Mouse (Mus musculus): ENCODE measurements around the gene Parp3.
A peak's percentile ranks its signal among the peaks of the same experiment; 100 is the strongest.
"Not testable (repeated sequence)": the region's sequence is repeated elsewhere in the genome, so short reads cannot be mapped to it uniquely, and the experiment has no call there.

Gene Parp3

DNA sequence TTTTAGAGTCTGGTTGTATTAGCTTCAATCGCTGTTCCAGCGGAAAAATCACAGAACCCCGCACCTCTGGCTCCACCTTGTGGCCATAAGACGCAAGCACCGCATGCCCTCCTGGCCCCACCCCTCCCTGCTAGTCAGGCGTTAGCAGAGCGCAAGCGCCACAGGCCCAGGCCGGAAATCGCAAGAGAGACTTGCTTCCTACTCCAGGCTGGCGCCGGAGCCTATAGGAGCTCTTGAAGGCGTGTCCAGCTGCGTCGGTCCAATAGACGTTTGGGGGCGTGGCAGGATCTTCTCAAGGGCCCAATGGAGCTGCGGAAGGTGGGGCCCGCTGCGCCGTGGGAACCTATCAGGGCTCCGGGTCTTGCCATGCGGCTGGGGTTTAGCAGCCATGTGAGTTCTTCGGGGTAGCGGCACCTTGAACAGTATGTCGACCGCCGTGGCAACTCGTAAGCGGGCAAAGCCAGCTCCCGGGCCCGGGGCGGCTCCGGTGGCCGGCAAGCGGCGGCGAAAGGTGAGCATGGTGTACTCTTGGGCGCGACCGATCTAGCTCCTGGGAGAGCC, at the start of gene Parp3:
Gene Parp3, minus strand, starts transcription at position 26 of the 561 bp plus-strand sequence.
- DNase-seq (ENCODE audit: low spot score), result peak; percentile 99

- DNase-seq (ENCODE audit: low spot score), result no peak
Measured at GRCm38 (mm10) chr9:106519909-106520308, 43.2 kb upstream of the Parp3 start.

- DNase-seq (ENCODE audit: low spot score), result no peak
Measured at GRCm38 (mm10) chr9:106519433-106519832, 42.7 kb upstream of the Parp3 start.

DNA sequence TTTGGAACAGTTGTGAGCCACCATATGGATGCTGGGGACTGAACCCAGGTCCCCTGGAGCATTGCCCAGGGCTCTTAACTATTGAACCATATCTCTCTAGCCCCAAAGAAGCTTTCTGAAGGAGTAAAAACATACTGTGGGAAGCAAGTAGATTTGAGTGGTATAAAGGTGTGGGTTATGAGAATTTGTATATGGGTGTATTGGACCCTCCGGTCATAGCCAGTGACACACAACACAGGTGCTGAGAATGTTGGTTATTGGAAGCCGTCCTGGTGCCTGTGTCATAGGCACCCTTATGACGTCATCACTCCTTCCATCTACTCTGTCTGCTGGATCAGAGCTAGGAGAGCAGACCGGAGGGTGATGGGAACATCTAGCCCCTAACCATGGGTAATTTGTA, 37.5 kb upstream of the Parp3 start, which contains the start of gene Iqcf5:
Gene Iqcf5, plus strand, starts transcription at position 301 of the 400 bp plus-strand sequence.
- no peak for DNase-seq (ENCODE audit: low spot score)

DNA sequence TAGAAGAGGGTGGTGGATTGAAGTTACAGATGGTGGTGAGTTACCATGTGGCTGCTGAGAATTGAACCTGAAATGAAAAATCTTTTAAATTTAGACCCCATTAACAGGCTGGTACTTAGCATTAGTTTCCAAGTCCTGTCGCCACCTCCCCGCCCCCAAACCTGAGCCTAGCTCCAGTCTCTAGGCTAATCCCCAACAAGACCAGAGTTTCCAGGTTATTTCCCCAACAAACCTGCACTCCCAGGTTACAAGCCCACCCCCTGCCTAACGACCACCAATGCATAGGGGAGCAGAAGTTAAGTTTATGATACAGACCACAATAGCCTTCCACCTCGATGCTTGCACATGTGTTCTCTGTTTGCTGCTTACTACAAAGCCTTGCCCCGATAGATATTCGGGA, 36.8 kb upstream of the Parp3 start:
- no peak for DNase-seq (ENCODE audit: low spot score)

DNA sequence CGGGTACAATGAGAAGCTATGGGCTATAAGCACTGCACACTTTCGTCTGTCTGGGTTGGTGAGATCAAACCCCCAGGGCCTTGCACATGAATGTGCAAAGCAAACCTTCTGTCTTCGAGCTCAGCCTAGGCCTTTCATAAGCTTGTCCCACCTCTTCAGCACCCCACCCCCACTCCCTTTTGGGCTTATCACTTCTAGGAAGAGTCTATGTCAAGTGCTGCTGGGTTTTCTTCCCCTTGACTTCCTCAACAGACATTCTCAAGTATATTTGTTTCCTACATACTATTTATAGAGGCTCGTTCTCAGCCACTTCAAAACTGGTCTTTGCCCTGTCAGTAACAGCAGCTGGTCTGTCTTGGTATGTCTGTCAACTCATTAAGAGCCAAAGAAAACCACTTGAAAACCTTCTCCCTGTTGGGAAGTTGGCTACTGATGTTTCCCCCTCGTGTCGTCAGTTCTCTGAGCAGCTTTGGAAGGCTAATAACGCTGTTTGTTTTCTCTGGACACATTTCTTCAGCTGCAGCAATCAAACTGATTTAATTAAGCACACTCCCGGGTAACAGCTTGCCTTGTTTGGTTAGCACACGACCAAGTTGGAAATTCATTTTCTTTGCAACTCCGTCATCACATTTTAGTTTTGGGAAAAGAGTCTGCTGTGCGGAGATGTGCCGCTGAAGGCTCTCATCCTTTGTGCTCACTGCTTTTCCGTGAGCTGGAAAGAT, 36.1 kb upstream of the Parp3 start:
- DNase-seq (ENCODE audit: low spot score), result no peak

DNA sequence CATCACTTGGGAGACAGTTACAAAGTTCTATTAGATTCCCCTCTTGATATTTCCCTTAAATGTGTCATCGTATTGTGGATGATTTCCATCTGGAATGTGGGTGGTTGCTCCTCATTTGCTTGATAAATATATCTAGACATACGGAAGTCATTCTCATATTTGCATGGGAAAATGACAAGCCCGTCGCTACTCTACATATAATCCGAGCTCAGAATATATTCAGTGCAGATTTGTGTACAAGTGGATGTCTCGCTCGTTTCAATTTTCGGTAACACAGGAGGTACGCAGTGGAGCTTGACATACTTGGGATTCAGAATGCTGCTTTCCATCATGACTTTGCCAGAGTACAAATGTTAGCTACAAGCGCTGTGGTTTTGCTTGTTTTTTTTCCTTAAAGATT, 32.6 kb upstream of the Parp3 start:
- no peak for DNase-seq (ENCODE audit: low spot score)

GRCm38 (mm10) chr9:106504246-106504645, 27.5 kb upstream of the Parp3 start:
- no peak for DNase-seq (ENCODE audit: low spot score)

- no peak for DNase-seq (ENCODE audit: low spot score)
Measured at GRCm38 (mm10) chr9:106501846-106502245, 25.1 kb upstream of the Parp3 start.

- DNase-seq (ENCODE audit: low spot score), result no peak
Measured at GRCm38 (mm10) chr9:106499667-106500066, 22.9 kb upstream of the Parp3 start, which contains the start of gene Iqcf1. Gene Iqcf1, plus strand, starts transcription at chr9:106499967.

DNA sequence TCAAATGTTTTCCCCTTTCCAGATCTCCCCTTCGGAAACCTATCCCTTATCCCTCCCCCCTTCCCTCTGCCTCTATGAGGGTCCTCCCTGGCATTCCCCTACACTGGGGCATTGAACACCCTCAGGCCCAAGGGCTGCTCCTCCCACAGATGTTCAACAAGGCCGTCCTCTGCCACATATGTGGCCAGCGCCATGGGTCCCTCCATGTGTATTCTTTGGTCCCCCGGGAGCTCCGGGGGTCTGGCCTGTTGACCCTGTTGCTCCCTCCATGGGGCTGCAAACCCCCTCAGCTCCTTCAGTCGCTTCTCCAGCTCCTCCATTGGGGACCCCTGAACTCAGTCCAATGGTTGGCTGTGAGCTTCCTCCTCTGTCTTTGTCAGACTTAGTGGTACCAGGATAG, 10.9 kb upstream of the Parp3 start:
- not testable (repeated sequence) for DNase-seq (ENCODE audit: low spot score)

- DNase-seq (ENCODE audit: low spot score), result no peak
Measured at GRCm38 (mm10) chr9:106485076-106485475, 8.3 kb upstream of the Parp3 start.

GRCm38 (mm10) chr9:106483606-106484005, 6.9 kb upstream of the Parp3 start:
- no peak for DNase-seq (ENCODE audit: low spot score)

DNA sequence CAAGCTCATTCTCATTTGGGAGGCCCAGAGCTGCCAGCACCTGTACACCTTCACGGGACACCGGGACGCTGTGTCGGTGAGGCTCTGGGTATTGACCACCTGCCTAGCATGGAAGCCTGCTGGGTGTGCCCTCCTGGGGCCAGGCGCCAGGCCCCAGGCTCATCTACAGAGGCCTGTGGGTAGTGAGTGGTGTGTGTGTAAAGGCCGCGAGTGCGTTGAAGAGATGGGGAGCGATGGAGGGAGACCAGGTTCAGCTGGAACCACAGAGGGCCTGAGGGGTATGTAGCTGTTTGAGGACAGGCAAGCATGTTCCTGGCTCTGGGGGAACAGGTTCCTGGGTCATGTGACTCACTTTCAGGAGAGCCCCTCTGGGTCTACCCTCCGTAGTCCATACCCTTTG, 6.4 kb upstream of the Parp3 start:
- no peak for DNase-seq (ENCODE audit: low spot score)

GRCm38 (mm10) chr9:106482578-106483115, 5.9 kb upstream of the Parp3 start:
- DNase-seq (ENCODE audit: low spot score), result no peak

DNA sequence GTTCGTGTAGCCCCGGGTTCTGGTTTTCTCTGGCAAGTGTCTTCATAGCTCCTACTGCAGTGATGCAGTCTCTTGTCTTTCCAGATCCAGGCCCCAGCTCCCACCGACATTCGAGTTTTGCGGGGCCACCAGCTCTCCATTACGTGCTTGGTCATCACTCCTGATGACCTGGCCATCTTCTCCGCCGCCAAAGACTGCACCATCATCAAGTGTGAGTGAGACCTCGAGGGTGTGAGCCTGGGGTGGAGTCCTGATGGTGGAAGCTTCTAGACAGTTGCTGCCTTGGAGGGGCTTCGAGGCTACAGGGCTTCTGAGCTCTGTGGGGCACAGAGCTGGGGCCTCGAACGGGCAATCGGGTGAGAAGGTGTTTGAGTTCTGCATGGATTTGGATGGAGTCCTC, 4.9 kb upstream of the Parp3 start:
- DNase-seq (ENCODE audit: low spot score), result no peak

GRCm38 (mm10) chr9:106481075-106481474, 4.3 kb upstream of the Parp3 start:
- no peak for DNase-seq (ENCODE audit: low spot score)

DNA sequence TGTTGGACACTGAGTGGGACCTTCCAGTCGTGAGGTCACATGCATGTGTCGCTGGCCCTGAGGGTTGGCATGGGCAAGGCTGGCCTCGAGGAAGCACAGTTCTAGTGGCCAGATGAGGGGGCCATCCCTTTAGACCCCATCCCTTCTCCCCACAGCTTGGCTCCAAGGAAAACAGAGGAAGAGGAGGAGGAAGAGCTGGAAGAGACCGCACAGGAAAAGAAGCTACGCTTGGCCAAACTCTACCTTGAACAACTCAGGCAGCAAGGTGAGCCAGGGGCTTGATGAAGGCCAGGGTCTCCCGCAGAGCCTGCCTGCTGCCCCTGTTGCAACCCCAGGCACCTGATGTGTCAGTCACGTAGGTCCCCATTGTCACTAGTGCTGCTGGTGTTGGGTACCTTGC, 3.8 kb upstream of the Parp3 start:
- no peak for DNase-seq (ENCODE audit: low spot score)

DNA sequence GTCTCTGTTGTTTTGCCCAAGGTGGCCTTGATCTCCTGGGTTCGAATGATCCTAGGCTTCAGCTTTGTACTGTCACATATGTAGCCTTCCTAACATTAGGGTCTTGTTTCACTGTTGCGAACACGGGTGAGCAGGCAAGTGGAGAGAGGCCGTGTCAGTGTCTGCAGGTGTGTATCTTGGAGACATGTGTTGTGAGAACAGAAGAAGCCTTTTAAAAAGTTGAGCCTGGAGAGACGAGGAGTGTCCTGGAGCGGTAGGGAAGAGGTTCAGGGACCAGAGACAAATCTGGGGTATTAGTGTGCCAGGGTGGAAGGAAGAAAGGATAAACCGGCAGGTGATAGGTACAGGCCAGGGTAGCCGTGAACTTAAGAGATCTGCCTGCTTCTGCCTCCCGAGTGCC, 1.4 kb upstream of the Parp3 start:
- DNase-seq (ENCODE audit: low spot score), result no peak

- no peak for DNase-seq (ENCODE audit: low spot score)
Measured at GRCm38 (mm10) chr9:106477649-106478048, 900 bp upstream of the Parp3 start.

GRCm38 (mm10) chr9:106476002-106476923, 486 bp downstream of the Parp3 start:
- DNase-seq (ENCODE audit: low spot score), result no peak

- DNase-seq (ENCODE audit: low spot score), result no peak
Measured at GRCm38 (mm10) chr9:106475663-106476001, 1.1 kb downstream of the Parp3 start, which contains the start of gene Rrp9. Gene Rrp9, plus strand, starts transcription at chr9:106475963.

Measured in yolk sac, embryonic 10.5 days (tissue).